In the genomic region with DNA sequence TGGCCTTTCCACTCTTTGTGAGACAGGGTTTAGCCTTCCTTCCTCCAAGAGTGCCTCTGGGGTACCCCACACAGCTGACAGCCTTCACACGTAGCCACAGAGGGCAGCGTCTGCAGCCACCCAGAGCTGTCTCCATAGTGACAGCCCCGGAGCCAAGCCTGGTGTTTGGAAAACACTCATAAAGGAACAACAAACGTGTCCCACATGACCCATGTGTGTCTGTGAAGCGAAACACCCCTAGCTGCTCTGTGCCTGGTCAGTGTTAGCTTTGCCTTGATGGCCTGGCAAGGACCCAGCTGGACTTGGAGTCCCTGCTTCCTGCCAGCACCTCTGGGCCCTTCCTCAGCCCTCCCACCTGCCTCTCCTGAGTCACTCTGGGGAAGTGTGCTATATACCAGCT, we compare ENCODE assay signal across 8 mouse cellular contexts.
DNase-seq lines count a peak whose midpoint lies in the region; ATAC-seq and TF ChIP-seq lines count a peak whose summit lies in the region.

No protein-coding gene starts in this region.

- peak; percentile 62 for ATAC-seq in intestine, embryonic 15.5 days
- peak; percentile 84 for ATAC-seq in lung, postnatal 0 days
- peak; percentile 64 for ATAC-seq in stomach, postnatal 0 days (ENCODE audit: low FRiP score, low TSS enrichment)

- no peaks in the 10 kb centered on the region for H3K9me3 ChIP-seq in intestine, embryonic 15.5 days
- no peaks in the 10 kb centered on the region for H3K9me3 ChIP-seq in lung, postnatal 0 days (ENCODE audit: low read length)
- no peaks in the 10 kb centered on the region for H3K9me3 ChIP-seq in stomach, postnatal 0 days (ENCODE audit: control insufficient read depth, low read length)

- intact Hi-C loops in gastrocnemius, postnatal 14 days (cut with DNase I; ENCODE audit: low total_unique reads) = no loop called here

- peak; percentile 42 for DNase-seq in right cerebral cortex, postnatal 4 days
- DNase-seq in right cerebral cortex, postnatal 36 days (ENCODE audit: low spot score in 2 of 2) = no peak
- peak; percentile 49 for DNase-seq in gastrocnemius, postnatal 14 days
- DNase-seq in lung, postnatal 0 days (ENCODE audit: low spot score) = peak; percentile 84
- peak; percentile 64 for DNase-seq in stomach, postnatal 0 days (ENCODE audit: low spot score)
- DNase-seq in spleen, postnatal 36 days (ENCODE audit: low spot score in 2 of 2) = no peak
- DNase-seq in thymus, postnatal 36 days = no peak

- H3K27ac ChIP-seq in intestine, embryonic 15.5 days = peak overlapping the region; percentile 45; the same call in 1 of the 2 replicates
- H3K27ac ChIP-seq in lung, postnatal 0 days (ENCODE audit: low read length) = no peak overlapping the region
- peak overlapping the region; percentile 25; the same call in 1 of the 2 replicates for H3K27ac ChIP-seq in stomach, postnatal 0 days (replicated peaks)

- H3K4me1 ChIP-seq in intestine, embryonic 15.5 days (replicated peaks) = peaks cover 33% of the 10 kb centered on the region
- no peaks in the 10 kb centered on the region for H3K4me1 ChIP-seq in lung, postnatal 0 days (ENCODE audit: insufficient read depth, low read depth, low read length)
- H3K4me1 ChIP-seq in stomach, postnatal 0 days (replicated peaks; ENCODE audit: control insufficient read depth, insufficient read depth) = no peaks in the 10 kb centered on the region

- no peaks in the 10 kb centered on the region for H3K36me3 ChIP-seq in intestine, embryonic 15.5 days
- H3K36me3 ChIP-seq in lung, postnatal 0 days (ENCODE audit: insufficient read depth, low read length) = no peaks in the 10 kb centered on the region
- no peaks in the 10 kb centered on the region for H3K36me3 ChIP-seq in stomach, postnatal 0 days (ENCODE audit: control insufficient read depth, insufficient read depth, low read length)

- H3K4me2 ChIP-seq in intestine, embryonic 15.5 days (replicated peaks) = no peak overlapping the region
- H3K4me2 ChIP-seq in lung, postnatal 0 days (replicated peaks; ENCODE audit: low read depth, low read length) = no peak overlapping the region
- H3K4me2 ChIP-seq in stomach, postnatal 0 days (replicated peaks; ENCODE audit: low read depth) = no peak overlapping the region

- H3K4me3 ChIP-seq in intestine, embryonic 15.5 days (replicated peaks) = no peak overlapping the region
- H3K4me3 ChIP-seq in lung, postnatal 0 days (ENCODE audit: low read depth, low read length) = no peak overlapping the region
- no peak overlapping the region for H3K4me3 ChIP-seq in stomach, postnatal 0 days (ENCODE audit: low read depth, low read length)

- TF ChIP-seq EP300 in lung, postnatal 0 days (IDR thresholded peaks at IDR 0.05) = no peak
- TF ChIP-seq EP300 in stomach, postnatal 0 days (optimal IDR thresholded peaks at IDR 0.05) = no peak

- no peak for TF ChIP-seq CTCF in lung, postnatal 0 days (IDR thresholded peaks at IDR 0.05)
- TF ChIP-seq CTCF in stomach, postnatal 0 days (IDR thresholded peaks at IDR 0.05; ENCODE audit: low read depth) = no peak

- H3K27me3 ChIP-seq in intestine, embryonic 15.5 days (replicated peaks) = no peaks in the 10 kb centered on the region
- H3K27me3 ChIP-seq in lung, postnatal 0 days (replicated peaks; ENCODE audit: insufficient read depth, low read length) = no peaks in the 10 kb centered on the region
- H3K27me3 ChIP-seq in stomach, postnatal 0 days (ENCODE audit: control insufficient read depth, insufficient read depth, low read length) = no peaks in the 10 kb centered on the region

- no peak overlapping the region for H3K9ac ChIP-seq in intestine, embryonic 15.5 days
- H3K9ac ChIP-seq in lung, postnatal 0 days (replicated peaks; ENCODE audit: low read depth) = no peak overlapping the region
- H3K9ac ChIP-seq in stomach, postnatal 0 days (ENCODE audit: low read length) = no peak overlapping the region

- WGBS in intestine, embryonic 15.5 days = 10% methylated on average over 5 of the region's 5 CpGs
- 7% methylated on average over 5 of the region's 5 CpGs for WGBS in lung, postnatal 0 days
- WGBS in stomach, postnatal 0 days = 5% methylated on average over 5 of the region's 5 CpGs

Comparison
In these comparisons a context has a peak if more than half of its experiments do, and no peak if none do; other contexts are left out.
1. DNase-seq: peak in right cerebral cortex, postnatal 4 days (single experiment), gastrocnemius, postnatal 14 days (single experiment), lung, postnatal 0 days (single experiment) and stomach, postnatal 0 days (single experiment); none in right cerebral cortex, postnatal 36 days (0 of 2), spleen, postnatal 36 days (0 of 2) and thymus, postnatal 36 days (0 of 2).
2. Peak in every context shown above with its lines, with median percentiles within 50 percentile points of each other: ATAC-seq.